Mouse (Mus musculus) CH12.LX (cell line): ENCODE measurements around the gene Psmb6.

Source experiments
- CTCF ChIP-seq, 2 experiments: IDR thresholded peaks in 1 of 2; conservative IDR thresholded peaks in 1 of 2; 2 replicates each; pipeline ENCODE4 v1.5.1; 2011 to 2012; ENCODE audit warnings: low read depth in 2 of 2, low read length in 2 of 2, improper control_type of control experiment in 1 of 2, inconsistent platforms in 1 of 2, mild to moderate bottlenecking in 1 of 2, moderate library complexity in 1 of 2
- SIN3A ChIP-seq: IDR thresholded peaks from 2 replicates; pipeline ENCODE4 v1.6.1; 2012; ENCODE audit warnings: low read length, improper control_type of control experiment, inconsistent platforms
- USF1 ChIP-seq: IDR thresholded peaks from 2 replicates; pipeline ENCODE4 v1.6.1; 2014; ENCODE audit warnings: low read depth, mild to moderate bottlenecking, inconsistent platforms, low read length, improper control_type of control experiment

- no peak for TF ChIP-seq CTCF (conservative IDR thresholded peaks at IDR 0.05 in 1 of 2, IDR thresholded peaks at IDR 0.05 in 1 of 2; ENCODE audit: low read depth in 2 of 2, low read length in 2 of 2)
- no peak for TF ChIP-seq USF1
- TF ChIP-seq SIN3A, result no peak; the same call in 1 of the 2 replicates
Observed at GRCm38 (mm10) chr11:70504970-70505369, 20.2 kb upstream of the Psmb6 start, which contains the start of gene Tm4sf5.
